Mouse (Mus musculus): Measurements from ENCODE around the gene Vezt.
A peak's percentile ranks its signal among the peaks of the same experiment; 100 is the strongest.

Gene Vezt

GRCm38 (mm10) chr10:94037596-94037995 is 2.0 kb upstream of the Vezt start:
- DNase-seq (ENCODE audit: low spot score): no peak

- DNase-seq (ENCODE audit: low spot score): peak; percentile 17
Measured at GRCm38 (mm10) chr10:94037196-94037595, 1.6 kb upstream of the Vezt start.

- peak; percentile 60 for DNase-seq (ENCODE audit: low spot score)
Measured at GRCm38 (mm10) chr10:94036375-94036758, 750 bp upstream of the Vezt start.

GRCm38 (mm10) chr10:94034876-94035657 is 550 bp downstream of the Vezt start:
- DNase-seq (ENCODE audit: low spot score): peak; percentile 71

- DNase-seq (ENCODE audit: low spot score): no peak
Measured at GRCm38 (mm10) chr10:94031164-94031563, 4.5 kb downstream of the Vezt start.

- no peak for DNase-seq (ENCODE audit: low spot score)
Measured at GRCm38 (mm10) chr10:94028493-94028892, 7.1 kb downstream of the Vezt start.

GRCm38 (mm10) chr10:94025079-94025478 is 10.5 kb downstream of the Vezt start:
- DNase-seq (ENCODE audit: low spot score): no peak

- DNase-seq (ENCODE audit: low spot score): no peak
Measured at GRCm38 (mm10) chr10:94021059-94021458, 14.6 kb downstream of the Vezt start.

- no peak for DNase-seq (ENCODE audit: low spot score)
Measured at GRCm38 (mm10) chr10:94020587-94020986, 15.0 kb downstream of the Vezt start.

GRCm38 (mm10) chr10:94017455-94017854 is 18.2 kb downstream of the Vezt start:
- no peak for DNase-seq (ENCODE audit: low spot score)

GRCm38 (mm10) chr10:94014200-94014599 is 21.4 kb downstream of the Vezt start:
- DNase-seq (ENCODE audit: low spot score): no peak

- peak; percentile 86 for DNase-seq (ENCODE audit: low spot score)
Measured at GRCm38 (mm10) chr10:94013196-94013595, 22.4 kb downstream of the Vezt start.

- DNase-seq (ENCODE audit: low spot score): peak; percentile 51
Measured at GRCm38 (mm10) chr10:94011024-94011423, 24.6 kb downstream of the Vezt start.

- DNase-seq (ENCODE audit: low spot score): no peak
Measured at GRCm38 (mm10) chr10:94009991-94010679, 25.5 kb downstream of the Vezt start.

- no peak for DNase-seq (ENCODE audit: low spot score)
Measured at GRCm38 (mm10) chr10:94008356-94008755, 27.3 kb downstream of the Vezt start.

GRCm38 (mm10) chr10:94000223-94000622 is 35.4 kb downstream of the Vezt start:
- no peak for DNase-seq (ENCODE audit: low spot score)

- no peak for DNase-seq (ENCODE audit: low spot score)
Measured at GRCm38 (mm10) chr10:93999357-93999756, 36.3 kb downstream of the Vezt start.

- no peak for DNase-seq (ENCODE audit: low spot score)
Measured at GRCm38 (mm10) chr10:93995100-93995499, 40.5 kb downstream of the Vezt start.

GRCm38 (mm10) chr10:93994136-93994535 is 41.5 kb downstream of the Vezt start:
- no peak for DNase-seq (ENCODE audit: low spot score)

GRCm38 (mm10) chr10:93985357-93985756 is 50.3 kb downstream of the Vezt start:
- no peak for DNase-seq (ENCODE audit: low spot score)

GRCm38 (mm10) chr10:93969306-93969705 is 66.3 kb downstream of the Vezt start:
- peak; percentile 46 for DNase-seq (ENCODE audit: low spot score)

- DNase-seq (ENCODE audit: low spot score): no peak
Measured at GRCm38 (mm10) chr10:93967486-93967885, 68.1 kb downstream of the Vezt start.

GRCm38 (mm10) chr10:93954023-93954422 is 81.6 kb downstream of the Vezt start:
- DNase-seq (ENCODE audit: low spot score): no peak

Data from embryo, embryonic 10.5 days (tissue).